ENCODE assay signal across 8 mouse cellular contexts in genomic region chr9:36832529-36832928, GRCm38 (mm10). TPM values are rescaled to one million over a fixed set of nuclear protein-coding genes. Genes with fewer than 3 reads are reported as not detected.
DNase-seq lines count a peak whose midpoint lies in the region; ATAC-seq and TF ChIP-seq lines count a peak whose summit lies in the region.

No protein-coding gene starts in this region.

- H3K9ac ChIP-seq in embryonic facial prominence, embryonic 13.5 days = peak overlapping the region; percentile 71
- peak overlapping the region; percentile 62 for H3K9ac ChIP-seq in heart, adult 2 months (ENCODE audit: low read depth, low read length)

- TF ChIP-seq CTCF in spleen, adult 2 months (IDR thresholded peaks at IDR 0.05; ENCODE audit: extremely low read depth, insufficient read depth, insufficient read length, insufficient replicate concordance) = no peak
- peak; percentile 23; the same call in 1 of the 2 replicates for TF ChIP-seq CTCF in heart, adult 2 months (IDR thresholded peaks at IDR 0.05)

- peaks cover 5% of the 10 kb centered on the region; the same call in 1 of the 2 replicates for H3K27me3 ChIP-seq in spleen, adult 2 months (ENCODE audit: control insufficient read depth, insufficient read depth, low read length)
- peaks cover 14% of the 10 kb centered on the region for H3K27me3 ChIP-seq in embryonic facial prominence, embryonic 13.5 days
- no peaks in the 10 kb centered on the region for H3K27me3 ChIP-seq in heart, adult 2 months (ENCODE audit: control insufficient read depth, insufficient read depth, low read length)
- no peaks in the 10 kb centered on the region for H3K27me3 ChIP-seq in midbrain, embryonic 10.5 days (ENCODE audit: low read depth, poor library complexity, severe bottlenecking)

- 1% methylated on average over 32 of the region's 32 CpGs for WGBS in spleen, adult 2 months
- 1% methylated on average over 32 of the region's 32 CpGs for WGBS in embryonic facial prominence, embryonic 13.5 days
- WGBS in heart, adult 2 months = under 1% methylated on average over 32 of the region's 32 CpGs
- WGBS in midbrain, embryonic 10.5 days = under 1% methylated on average over 32 of the region's 32 CpGs

- H3K79me2 ChIP-seq in heart, adult 2 months (replicated peaks; ENCODE audit: control insufficient read depth, insufficient read depth, low read length) = no peaks in the 10 kb centered on the region

- TF ChIP-seq EP300 in heart, adult 2 months (IDR thresholded peaks at IDR 0.05; ENCODE audit: insufficient read depth, low read depth, low read length) = no peak

- DNase-seq in spleen, adult 2 months (ENCODE audit: low read depth in 1 of 2, low spot score in 2 of 2) = no peak
- no peak for DNase-seq in spleen, postnatal 14 days (ENCODE audit: low spot score in 2 of 2)
- peak; percentile 66 to 72 for DNase-seq in heart, adult 2 months
- DNase-seq in kidney, adult 18-20 months = peak; percentile 42
- DNase-seq in left cerebral cortex, postnatal 36 days (ENCODE audit: low spot score in 2 of 2) = peak; percentile 87 to 93
- peak; percentile 89 for DNase-seq in midbrain, embryonic 10.5 days (ENCODE audit: low spot score)
- DNase-seq in skeletal muscle tissue, adult 2 months (ENCODE audit: low read depth, low spot score) = peak; percentile 20

- no peaks in the 10 kb centered on the region for H3K4me1 ChIP-seq in spleen, adult 2 months (ENCODE audit: control insufficient read depth, insufficient read depth, insufficient read length)
- peaks cover 17% of the 10 kb centered on the region for H3K4me1 ChIP-seq in embryonic facial prominence, embryonic 13.5 days
- H3K4me1 ChIP-seq in heart, adult 2 months (ENCODE audit: control insufficient read depth, insufficient read depth, low read length) = no peaks in the 10 kb centered on the region
- H3K4me1 ChIP-seq in midbrain, embryonic 10.5 days = peaks cover 36% of the 10 kb centered on the region

- intact Hi-C loops in heart, adult 2 months (cut with DNase I) = no loop called here
- intact Hi-C loops in left cerebral cortex, postnatal 36 days (cut with DNase I) = loop anchor here (5.0 kb wide), 1 partner anchor 35 kb away; the partner anchor contains the start of gene Ei24

- TF ChIP-seq POLR2A in spleen, adult 2 months (IDR thresholded peaks at IDR 0.05; ENCODE audit: low read depth, low read length) = no peak
- TF ChIP-seq POLR2A in heart, adult 2 months (IDR thresholded peaks at IDR 0.05; ENCODE audit: insufficient read depth, low read depth, low read length) = no peak

- peak; percentile 92 for ATAC-seq in embryonic facial prominence, embryonic 13.5 days (ENCODE audit: insufficient number of reproducible peaks, insufficient read depth, low FRiP score, low TSS enrichment, low read depth)

- H3K4me3 ChIP-seq in spleen, adult 2 months (ENCODE audit: extremely low read depth, insufficient read depth, insufficient read length) = 0 out of 2 replicates have a peak overlapping the region, but pooled peaks have one; percentile 28
- peak overlapping the region; percentile 55 for H3K4me3 ChIP-seq in embryonic facial prominence, embryonic 13.5 days
- H3K4me3 ChIP-seq in heart, adult 2 months = peak overlapping the region; percentile 52
- H3K4me3 ChIP-seq in midbrain, embryonic 10.5 days = peak overlapping the region; percentile 65

- no peaks in the 10 kb centered on the region for H3K9me3 ChIP-seq in embryonic facial prominence, embryonic 13.5 days
- H3K9me3 ChIP-seq in midbrain, embryonic 10.5 days (replicated peaks) = peaks cover 8% of the 10 kb centered on the region; the same call in 1 of the 2 replicates

- peak overlapping the region; percentile 77 for H3K4me2 ChIP-seq in embryonic facial prominence, embryonic 13.5 days

- no peaks in the 10 kb centered on the region for H3K36me3 ChIP-seq in spleen, adult 2 months (ENCODE audit: control insufficient read depth, insufficient read depth, low read length)
- no peaks in the 10 kb centered on the region for H3K36me3 ChIP-seq in embryonic facial prominence, embryonic 13.5 days
- H3K36me3 ChIP-seq in heart, adult 2 months (ENCODE audit: control insufficient read depth, insufficient read depth, low read length) = no peaks in the 10 kb centered on the region
- peaks cover 24% of the 10 kb centered on the region for H3K36me3 ChIP-seq in midbrain, embryonic 10.5 days

- H3K27ac ChIP-seq in spleen, adult 2 months (ENCODE audit: insufficient read depth, low read length) = no peak overlapping the region
- H3K27ac ChIP-seq in embryonic facial prominence, embryonic 13.5 days = peak overlapping the region; percentile 69
- H3K27ac ChIP-seq in heart, adult 2 months = no peak overlapping the region
- H3K27ac ChIP-seq in midbrain, embryonic 10.5 days (replicated peaks) = peak overlapping the region; percentile 95

RNA-seq across cellular contexts. Expression of gene Fez1, which starts 10.9 kb away (rescaled TPM):
- 0.19 and 0.20 TPM in 2 replicates for polyA plus RNA-seq in spleen, adult 2 months (2012; rRNA removed)
- 80.5 and 80.9 TPM in 2 replicates for polyA plus RNA-seq in embryonic facial prominence, embryonic 13.5 days (2015; fragmentation: Nextera tagmentation; extraction: Ambion mirVana)
- 1 to 10 TPM; 1.7 to 1.8 TPM for total RNA-seq in heart, adult 2 months (2021)
- polyA plus RNA-seq in heart, adult 2 months (2012; rRNA removed) = 0.88 and 2.0 TPM in 2 replicates
- 100 to 1,000 TPM; 265 to 298 TPM for total RNA-seq in left cerebral cortex, postnatal 36 days (2021)
- polyA plus RNA-seq in midbrain, embryonic 10.5 days (2016; fragmentation: Nextera tagmentation; extraction: Ambion mirVana) = 232 and 306 TPM in 2 replicates

RNA-seq across cellular contexts. Expression of gene Ei24, which starts 35.3 kb away (rescaled TPM):
- 20.2 and 29.8 TPM in 2 replicates for polyA plus RNA-seq in spleen, adult 2 months (2012; rRNA removed)
- 119 TPM in 2 replicates for polyA plus RNA-seq in embryonic facial prominence, embryonic 13.5 days (2015; fragmentation: Nextera tagmentation; extraction: Ambion mirVana)
- 10 to 100 TPM; 70.4 to 78.5 TPM for total RNA-seq in heart, adult 2 months (2021)
- polyA plus RNA-seq in heart, adult 2 months (2012; rRNA removed) = 52.6 and 115 TPM in 2 replicates
- 100 to 1,000 TPM; 116 to 120 TPM for total RNA-seq in left cerebral cortex, postnatal 36 days (2021)
- polyA plus RNA-seq in midbrain, embryonic 10.5 days (2016; fragmentation: Nextera tagmentation; extraction: Ambion mirVana) = 93.0 and 94.2 TPM in 2 replicates

Comparison
In these comparisons a context has a peak if more than half of its experiments do, and no peak if none do; other contexts are left out.
1. DNase-seq: peak in heart, adult 2 months (2 of 2), kidney, adult 18-20 months (single experiment), left cerebral cortex, postnatal 36 days (2 of 2), midbrain, embryonic 10.5 days (single experiment) and skeletal muscle tissue, adult 2 months (single experiment); none in spleen, adult 2 months (0 of 2) and spleen, postnatal 14 days (0 of 2).
2. H3K27ac ChIP-seq: peak in embryonic facial prominence, embryonic 13.5 days (single experiment) and midbrain, embryonic 10.5 days (single experiment); none in spleen, adult 2 months (single experiment) and heart, adult 2 months (single experiment).
3. RNA of gene Fez1, which starts 10.9 kb away (polyA plus RNA-seq): 232 to 306 TPM in midbrain, embryonic 10.5 days and 80.5 to 80.9 TPM in embryonic facial prominence, embryonic 13.5 days; 0.88 to 2.0 TPM in heart, adult 2 months and 0.19 to 0.20 TPM in spleen, adult 2 months; every median in the first group is over 10 times any median in the second.
4. Peak in every context shown above with its lines, with median percentiles within 50 percentile points of each other: H3K4me3 ChIP-seq.